Mouse (Mus musculus) MEL (cell line): ENCODE data around the gene Eloa. TPM values are rescaled to one million over a fixed set of nuclear protein-coding genes. Genes with fewer than 3 reads are reported as not detected.

Experiments
- DNase-seq: peaks from one replicate; pipeline ENCODE4 v3.0.0; 2011; ENCODE audit warnings: low read depth, low spot score
- H3K27ac ChIP-seq: 2 replicates; pipeline ENCODE4 v1.5.1; 2012; ENCODE audit warnings: low read depth, mild to moderate bottlenecking, control low read depth, low read length, moderate library complexity; ENCODE audit not compliant: control insufficient read depth
- H3K27me3 ChIP-seq, 2 experiments: fragments of 150-350 bp in 1 of 2; sonication (generic) in 1 of 2; 2 replicates each; pipeline ENCODE4 v1.6.1; 2012; ENCODE audit warnings: low read length in 2 of 2, mild to moderate bottlenecking in 2 of 2, improper control_type of control experiment in 1 of 2, moderate library complexity in 1 of 2; ENCODE audit not compliant: insufficient read depth in 2 of 2, control insufficient read depth in 1 of 2
- H3K36me3 ChIP-seq, 2 experiments: 2 replicates each; pipeline ENCODE4 v1.6.1; 2012 to 2014; ENCODE audit warnings: low read length in 2 of 2, improper control_type of control experiment in 1 of 2, inconsistent platforms in 1 of 2, mild to moderate bottlenecking in 1 of 2; ENCODE audit not compliant: insufficient read depth in 2 of 2, control insufficient read depth in 1 of 2
- H3K4me1 ChIP-seq, 2 experiments: fragments of 150-350 bp in 1 of 2; sonication (generic) in 1 of 2; 2 replicates each; pipeline ENCODE4 v1.6.1; 2012; ENCODE audit warnings: low read length in 2 of 2, improper control_type of control experiment in 1 of 2, mild to moderate bottlenecking in 1 of 2; ENCODE audit not compliant: insufficient read depth in 2 of 2, control insufficient read depth in 1 of 2
- H3K4me3 ChIP-seq, 2 experiments: fragments of 150-350 bp in 1 of 2; sonication (generic) in 1 of 2; 2 replicates each; pipeline ENCODE4 v1.5.1; 2012; ENCODE audit warnings: low read depth in 2 of 2, low read length in 2 of 2, mild to moderate bottlenecking in 2 of 2, moderate library complexity in 2 of 2, control low read depth in 1 of 2, improper control_type of control experiment in 1 of 2; ENCODE audit not compliant: control insufficient read depth in 1 of 2, insufficient read depth in 1 of 2
- H3K79me2 ChIP-seq: 2 replicates; pipeline ENCODE4 v1.6.1; 2012; ENCODE audit warnings: mild to moderate bottlenecking, low read length, moderate library complexity; ENCODE audit not compliant: control insufficient read depth, poor library complexity, insufficient read depth
- H3K9ac ChIP-seq: 2 replicates; pipeline ENCODE4 v1.6.1; 2012; ENCODE audit warnings: low read depth, mild to moderate bottlenecking, control low read depth, low read length, moderate library complexity; ENCODE audit not compliant: control insufficient read depth, poor library complexity, severe bottlenecking
- H3K9me3 ChIP-seq: fragments of 150-350 bp; sonication (generic); replicated peaks from 2 replicates; pipeline ENCODE4 v1.6.1; 2012; ENCODE audit warnings: mild to moderate bottlenecking, low read length, improper control_type of control experiment, moderate library complexity; ENCODE audit not compliant: insufficient read depth
- BHLHE40 ChIP-seq: IDR thresholded peaks from 2 replicates; pipeline ENCODE4 v1.6.1; 2012; ENCODE audit warnings: low read depth, mild to moderate bottlenecking, inconsistent platforms, low read length, improper control_type of control experiment, borderline replicate concordance
- CHD1 ChIP-seq: IDR thresholded peaks from 2 replicates; pipeline ENCODE4 v1.6.1; 2012; ENCODE audit warnings: low read depth, mild to moderate bottlenecking, inconsistent platforms, low read length, improper control_type of control experiment
- CHD2 ChIP-seq: IDR thresholded peaks from 2 replicates; pipeline ENCODE4 v1.6.1; 2011; ENCODE audit warnings: low read length, improper control_type of control experiment
- CTCF ChIP-seq, 3 experiments: IDR thresholded peaks in 2 of 3; conservative IDR thresholded peaks in 1 of 3; 2 replicates each; pipeline ENCODE4 v1.5.1; 2011 to 2012; ENCODE audit warnings: low read length in 3 of 3, low read depth in 2 of 3, mild to moderate bottlenecking in 2 of 3, improper control_type of control experiment in 1 of 3, inconsistent platforms in 1 of 3, mixed read lengths in 1 of 3, moderate library complexity in 1 of 3; ENCODE audit not compliant: control insufficient read depth in 1 of 3, insufficient read depth in 1 of 3, poor library complexity in 1 of 3, severe bottlenecking in 1 of 3
- E2F4 ChIP-seq: IDR thresholded peaks from 2 replicates; pipeline ENCODE4 v1.6.1; 2011; ENCODE audit warnings: low read depth, low read length, improper control_type of control experiment, borderline replicate concordance
- ELF1 ChIP-seq: IDR thresholded peaks from 2 replicates; pipeline ENCODE4 v1.6.1; 2014; ENCODE audit warnings: low read depth, mild to moderate bottlenecking, inconsistent platforms, low read length, improper control_type of control experiment, moderate library complexity
- EP300 ChIP-seq, 2 experiments: IDR thresholded peaks; 2 replicates each; pipeline ENCODE4 v1.6.1; 2011; ENCODE audit warnings: improper control_type of control experiment in 2 of 2, low read length in 2 of 2, low read depth in 1 of 2, mild to moderate bottlenecking in 1 of 2
- GATA1 ChIP-seq: IDR thresholded peaks from 2 replicates; pipeline ENCODE4 v1.6.1; 2011; ENCODE audit warnings: low read depth, low read length, improper control_type of control experiment
- KAT2A ChIP-seq: conservative IDR thresholded peaks from 2 replicates; pipeline ENCODE4 v1.6.1; 2012; ENCODE audit warnings: low read depth, low read length, improper control_type of control experiment, inconsistent platforms
- MXI1 ChIP-seq: IDR thresholded peaks from 2 replicates; pipeline ENCODE4 v1.6.1; 2011; ENCODE audit warnings: mild to moderate bottlenecking, low read depth, low read length, improper control_type of control experiment
- MYC ChIP-seq: IDR thresholded peaks from 2 replicates; pipeline ENCODE4 v1.6.1; 2011; ENCODE audit warnings: low read depth, mild to moderate bottlenecking, low read length, improper control_type of control experiment, moderate library complexity
- NRF1 ChIP-seq: IDR thresholded peaks from 2 replicates; pipeline ENCODE4 v1.6.1; 2014; ENCODE audit warnings: low read depth, mild to moderate bottlenecking, inconsistent platforms, low read length, improper control_type of control experiment, moderate library complexity; ENCODE audit not compliant: poor library complexity, insufficient read depth, severe bottlenecking
- POLR2A ChIP-seq, 2 experiments: IDR thresholded peaks; 2 replicates each; pipeline ENCODE4 v1.6.1; 2011 to 2012; ENCODE audit warnings: low read length in 2 of 2, mild to moderate bottlenecking in 2 of 2, control low read depth in 1 of 2, improper control_type of control experiment in 1 of 2, low read depth in 1 of 2, moderate library complexity in 1 of 2; ENCODE audit not compliant: control insufficient read depth in 1 of 2, insufficient read depth in 1 of 2, poor library complexity in 1 of 2
- POLR2AphosphoS5 ChIP-seq: IDR thresholded peaks from 2 replicates; pipeline ENCODE4 v1.6.1; 2012; ENCODE audit warnings: low read depth, borderline replicate concordance, mild to moderate bottlenecking, inconsistent platforms, low read length, moderate library complexity, mixed read lengths
- RCOR1 ChIP-seq: IDR thresholded peaks from 2 replicates; pipeline ENCODE4 v1.6.1; 2012; ENCODE audit warnings: low read depth, mild to moderate bottlenecking, inconsistent platforms, low read length, improper control_type of control experiment
- SIN3A ChIP-seq: IDR thresholded peaks from 2 replicates; pipeline ENCODE4 v1.6.1; 2012; ENCODE audit warnings: low read length, improper control_type of control experiment, inconsistent platforms
- SMC3 ChIP-seq: IDR thresholded peaks from 2 replicates; pipeline ENCODE4 v1.6.1; 2011; ENCODE audit warnings: low read depth, low read length, improper control_type of control experiment
- TBP ChIP-seq: IDR thresholded peaks from 2 replicates; pipeline ENCODE4 v1.8.0; 2011; ENCODE audit warnings: low read depth, low read length, improper control_type of control experiment
- TCF12 ChIP-seq: IDR thresholded peaks from 2 replicates; pipeline ENCODE4 v1.6.1; 2014; ENCODE audit warnings: low read depth, mild to moderate bottlenecking, inconsistent platforms, low read length, improper control_type of control experiment, moderate library complexity
- UBTF ChIP-seq: IDR thresholded peaks from 2 replicates; pipeline ENCODE4 v1.6.1; 2012; ENCODE audit warnings: low read depth, mild to moderate bottlenecking, inconsistent platforms, low read length, improper control_type of control experiment, moderate library complexity, borderline replicate concordance; ENCODE audit not compliant: insufficient read depth
- USF2 ChIP-seq, 2 experiments: IDR thresholded peaks; 2 replicates each; pipeline ENCODE4 v1.6.1; 2011 to 2012; ENCODE audit warnings: improper control_type of control experiment in 2 of 2, low read length in 2 of 2, borderline replicate concordance in 1 of 2, inconsistent platforms in 1 of 2, low read depth in 1 of 2, mild to moderate bottlenecking in 1 of 2; ENCODE audit not compliant: insufficient read depth in 1 of 2
- ZC3H11A ChIP-seq: IDR thresholded peaks from 2 replicates; pipeline ENCODE4 v1.6.1; 2012; ENCODE audit warnings: low read depth, mild to moderate bottlenecking, inconsistent platforms, low read length, improper control_type of control experiment
- ZKSCAN1 ChIP-seq: IDR thresholded peaks from 2 replicates; pipeline ENCODE4 v1.6.1; 2012; ENCODE audit warnings: low read depth, mild to moderate bottlenecking, inconsistent platforms, low read length, improper control_type of control experiment, moderate library complexity
- ZNF384 ChIP-seq: IDR thresholded peaks from 2 replicates; pipeline ENCODE4 v1.6.1; 2012; ENCODE audit warnings: low read depth, mild to moderate bottlenecking, inconsistent platforms, low read length, improper control_type of control experiment
- polyA plus RNA-seq, 2 experiments: library from polyadenylated mRNA; stranded (reverse) in 1 of 2; unstranded in 1 of 2; fragments of >175 nt in 1 of 2; fragments of >200 nt in 1 of 2; gene quantifications; 2 replicates each; pipeline versions ENCODE4 v1.2.1 to v1.2.4; 2012; ENCODE audit warnings: low replicate concordance in 2 of 2, low read depth in 1 of 2; ENCODE audit not compliant: insufficient read length in 2 of 2, insufficient read depth in 1 of 2, missing spikeins in 1 of 2
- total RNA-seq: library from RNA; depleted of rRNA; stranded (reverse); fragments of 300-350 nt; gene quantifications from 2 replicates; pipeline ENCODE4 v1.2.3, GENCODE M21; 2012

The Eloa gene
- total and polyA plus RNA-seq, 3 experiments, result 30.8 to 41.4 (median 34.1) TPM

DNA sequence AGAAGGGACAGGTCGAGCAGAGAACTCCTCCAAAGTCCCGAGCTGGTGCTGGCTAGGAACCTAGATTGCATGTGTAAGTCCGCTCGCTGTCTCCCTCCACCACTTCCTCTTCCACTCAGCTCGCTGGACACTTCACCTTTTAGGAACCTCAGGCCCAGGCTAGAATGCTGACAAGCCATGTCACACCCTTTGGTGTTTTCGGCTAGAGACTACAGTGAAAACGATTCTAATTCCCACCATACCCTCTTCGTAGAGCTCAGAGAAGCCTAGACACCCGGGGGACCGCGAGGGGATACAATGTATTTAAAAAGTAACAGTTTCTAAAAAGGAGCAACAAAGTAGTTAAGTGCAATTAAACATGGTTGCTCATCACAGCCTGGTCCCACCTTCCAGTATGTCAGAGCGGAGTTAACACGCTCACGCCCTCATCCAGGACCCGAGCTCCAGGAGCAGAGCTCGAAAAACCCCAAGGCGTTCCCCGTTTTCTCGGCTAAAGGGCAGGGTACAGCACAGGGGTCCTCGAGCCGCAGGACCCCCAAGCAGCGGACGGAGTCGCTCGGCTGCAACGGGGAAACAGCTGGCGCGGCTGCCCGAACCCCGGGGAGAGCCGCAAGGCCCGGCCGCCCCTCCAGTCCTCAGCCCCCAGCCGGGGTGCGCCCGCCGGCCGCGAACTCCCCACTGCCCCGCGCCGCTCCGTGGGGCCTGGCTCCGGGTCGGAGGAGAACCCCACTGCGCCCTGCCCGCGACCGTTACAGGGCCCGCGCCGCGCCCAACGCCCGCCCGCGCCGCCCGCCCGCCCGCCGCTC lies 617 bp downstream of the Eloa start:
- Histone ChIP-seq H3K4me1 (peaks cover 9 to 10% of the 10 kb centered on the region in 2 experiments), H3K36me3 (peaks cover 0 to 18% of the 10 kb centered on the region in 2 experiments; a peak in 3 of 4 replicates), H3K9me3 (no peaks in the 10 kb centered on the region), H3K9ac (peak overlapping the region; percentile 86), H3K79me2 (peaks cover 48% of the 10 kb centered on the region), H3K27me3 (no peaks in the 10 kb centered on the region), H3K27ac (peak overlapping the region; percentile 32), H3K4me3 (peak overlapping the region; percentile 87 to 99)
- TF ChIP-seq ZNF384 (no peak), USF2 (IDR thresholded peaks at IDR 0.05; ENCODE audit: borderline replicate concordance in 1 of 2, insufficient read depth in 1 of 2, low read depth in 1 of 2, low read length in 2 of 2) (no peak), POLR2A (IDR thresholded peaks at IDR 0.05; ENCODE audit: control insufficient read depth in 1 of 2, insufficient read depth in 1 of 2, low read depth in 1 of 2, low read length in 2 of 2, poor library complexity in 1 of 2) (0 out of 4 replicates have a peak, but pooled peaks of 1 of the 2 experiments have one; percentile 25), ZKSCAN1 (no peak), TCF12 (no peak), UBTF (no peak), CHD1 (0 out of 2 replicates have a peak, but pooled peaks have one; percentile 56), MXI1 (0 out of 2 replicates have a peak, but pooled peaks have one; percentile 59), SIN3A (peak; percentile 61), TBP (0 out of 2 replicates have a peak, but pooled peaks have one; percentile 46), MYC (no peak)
- DNase-seq, result peak; percentile 82

DNA sequence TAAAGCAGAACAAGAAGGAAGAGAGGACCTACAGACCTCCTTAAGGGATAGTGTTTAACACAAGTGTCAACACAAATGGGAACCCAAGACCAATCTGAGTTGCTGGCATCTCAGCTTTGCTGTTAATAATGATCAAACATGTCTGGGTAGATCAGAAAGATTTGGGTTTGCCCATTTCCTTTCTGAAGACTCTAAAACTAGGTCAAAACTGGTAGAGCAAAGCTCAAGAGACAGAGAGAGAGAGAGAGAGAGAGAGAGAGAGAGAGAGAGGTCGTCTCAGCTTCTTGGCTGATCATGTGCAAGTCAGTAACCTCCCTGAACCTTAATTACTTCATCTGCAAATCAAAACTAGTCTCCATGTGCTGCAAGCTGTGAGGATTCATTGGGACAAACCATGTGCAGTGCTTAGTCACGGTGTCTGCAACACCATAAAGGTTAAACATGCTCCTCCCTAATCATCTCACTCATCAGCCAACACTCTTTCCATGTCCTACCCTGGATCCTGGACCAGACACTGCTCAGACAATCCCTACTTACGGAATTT lies 5.4 kb downstream of the Eloa start:
- H3K36me3 ChIP-seq, result peaks cover 17 to 18% of the 10 kb centered on the region in 2 experiments
- no peaks in the 10 kb centered on the region for H3K27me3 ChIP-seq
- no peak for TF ChIP-seq CHD2
- TF ChIP-seq BHLHE40, result no peak
- no peak for TF ChIP-seq MYC
- TF ChIP-seq CHD1, result no peak
- TF ChIP-seq TCF12, result no peak
- no peak for TF ChIP-seq E2F4
- no peak for TF ChIP-seq EP300 (IDR thresholded peaks at IDR 0.05; ENCODE audit: low read depth in 1 of 2, low read length in 2 of 2)
- TF ChIP-seq ELF1, result no peak
- no peak for TF ChIP-seq CTCF (IDR thresholded peaks at IDR 0.05 in 2 of 3, conservative IDR thresholded peaks at IDR 0.05 in 1 of 3; ENCODE audit: control insufficient read depth in 1 of 3, insufficient read depth in 1 of 3, low read depth in 2 of 3, low read length in 3 of 3, poor library complexity in 1 of 3, severe bottlenecking in 1 of 3)
- TF ChIP-seq NRF1, result no peak
- TF ChIP-seq SMC3, result no peak
- no peak for TF ChIP-seq GATA1
- TF ChIP-seq RCOR1, result no peak
- no peak for TF ChIP-seq POLR2AphosphoS5
- no peak for TF ChIP-seq KAT2A
- no peak for TF ChIP-seq ZNF384
- TF ChIP-seq SIN3A, result no peak
- no peak for TF ChIP-seq UBTF
- TF ChIP-seq ZC3H11A, result no peak
- no peaks in the 10 kb centered on the region for H3K9me3 ChIP-seq
- no peak overlapping the region for H3K27ac ChIP-seq
- DNase-seq, result no peak
- H3K4me3 ChIP-seq, result no peak overlapping the region
- peaks cover 58% of the 10 kb centered on the region for H3K79me2 ChIP-seq
- no peak overlapping the region for H3K9ac ChIP-seq
- H3K4me1 ChIP-seq, result peaks cover 9 to 10% of the 10 kb centered on the region in 2 experiments
